Mouse (Mus musculus) lung, postnatal 14 days (tissue): ENCODE data around the gene Alb.
A peak's percentile ranks its signal among the peaks of the same experiment; 100 is the strongest.

Experiments used
- DNase-seq: peaks from one replicate; pipeline ENCODE4 v3.0.0; 2021

The Alb gene

GRCm38 (mm10) chr5:90460619-90461018 lies at the start of gene Alb:
Gene Alb (plus strand): TSS chr5:90460897.
- DNase-seq, result no peak

- no peak for DNase-seq
Observed at GRCm38 (mm10) chr5:90414142-90414924, 46.4 kb upstream of the Alb start.

- no peak for DNase-seq
Observed at GRCm38 (mm10) chr5:90414925-90415295, 45.8 kb upstream of the Alb start.

- DNase-seq, result no peak
Observed at GRCm38 (mm10) chr5:90424625-90425024, 36.1 kb upstream of the Alb start.

DNA sequence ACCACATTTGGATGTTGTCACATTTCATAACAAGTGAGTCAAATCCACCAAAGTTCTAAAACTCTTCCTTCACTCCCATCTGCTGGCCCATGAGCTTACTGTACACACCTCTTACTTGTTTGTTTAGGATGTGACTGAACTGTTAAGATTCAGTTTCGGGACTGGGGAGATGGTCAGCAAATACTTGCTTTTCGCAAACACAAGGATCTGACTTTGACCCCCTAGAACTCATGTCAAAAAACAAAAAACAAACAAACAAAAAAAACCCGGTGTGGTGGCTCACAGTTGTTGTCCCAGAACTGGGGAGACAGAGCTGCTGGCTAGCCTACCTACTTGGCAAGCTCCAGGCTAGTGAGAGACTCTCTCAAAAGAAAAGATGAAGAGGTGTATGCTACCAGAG lies 35.5 kb upstream of the Alb start:
- no peak for DNase-seq

DNA sequence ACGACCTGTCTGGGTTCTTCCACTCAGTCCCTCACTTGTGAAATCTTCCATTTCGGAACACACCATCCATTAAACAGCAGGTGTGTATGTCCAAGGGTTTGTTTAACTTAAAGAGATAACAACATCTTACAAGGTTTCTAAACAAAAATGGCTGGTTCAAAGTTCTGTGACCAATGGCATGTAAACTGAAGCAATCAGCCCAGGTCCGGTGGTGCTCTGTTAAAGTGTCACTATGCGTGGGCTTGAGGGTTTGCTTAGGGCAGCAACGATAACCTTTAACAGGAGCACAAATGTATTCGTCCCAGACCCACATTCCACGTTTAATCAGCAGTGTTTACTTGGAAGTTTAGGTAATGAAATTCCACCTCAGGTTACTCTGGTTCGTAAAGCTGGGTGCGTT lies 29.6 kb upstream of the Alb start:
- no peak for DNase-seq

GRCm38 (mm10) chr5:90439157-90439556 lies 21.5 kb upstream of the Alb start:
- no peak for DNase-seq

GRCm38 (mm10) chr5:90447577-90447976 lies 13.1 kb upstream of the Alb start:
- DNase-seq, result no peak

DNA sequence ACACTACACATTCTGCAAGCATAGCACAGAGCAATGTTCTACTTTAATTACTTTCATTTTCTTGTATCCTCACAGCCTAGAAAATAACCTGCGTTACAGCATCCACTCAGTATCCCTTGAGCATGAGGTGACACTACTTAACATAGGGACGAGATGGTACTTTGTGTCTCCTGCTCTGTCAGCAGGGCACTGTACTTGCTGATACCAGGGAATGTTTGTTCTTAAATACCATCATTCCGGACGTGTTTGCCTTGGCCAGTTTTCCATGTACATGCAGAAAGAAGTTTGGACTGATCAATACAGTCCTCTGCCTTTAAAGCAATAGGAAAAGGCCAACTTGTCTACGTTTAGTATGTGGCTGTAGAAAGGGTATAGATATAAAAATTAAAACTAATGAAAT lies 10.7 kb upstream of the Alb start:
- no peak for DNase-seq

DNA sequence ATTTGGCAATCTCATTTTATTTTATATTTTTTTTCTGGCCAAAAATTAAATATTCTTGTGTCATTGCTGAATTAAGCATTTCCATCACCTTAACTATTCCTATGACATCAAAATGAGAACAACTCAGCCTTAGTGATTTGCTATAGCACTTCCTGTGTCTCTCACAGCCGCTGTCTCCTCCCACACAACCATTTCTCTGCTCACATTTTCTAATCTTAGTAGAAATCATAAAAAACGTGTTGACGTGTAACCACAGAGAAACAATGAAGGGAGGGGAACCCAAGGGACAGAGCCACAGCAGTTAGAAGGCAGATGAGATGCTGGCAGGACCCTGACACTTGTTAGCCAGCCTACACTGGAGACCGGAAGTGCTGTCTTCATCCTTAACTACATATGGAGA lies 8.0 kb upstream of the Alb start:
- DNase-seq, result no peak

GRCm38 (mm10) chr5:90457241-90457640 lies 3.5 kb upstream of the Alb start:
- DNase-seq, result no peak

DNA sequence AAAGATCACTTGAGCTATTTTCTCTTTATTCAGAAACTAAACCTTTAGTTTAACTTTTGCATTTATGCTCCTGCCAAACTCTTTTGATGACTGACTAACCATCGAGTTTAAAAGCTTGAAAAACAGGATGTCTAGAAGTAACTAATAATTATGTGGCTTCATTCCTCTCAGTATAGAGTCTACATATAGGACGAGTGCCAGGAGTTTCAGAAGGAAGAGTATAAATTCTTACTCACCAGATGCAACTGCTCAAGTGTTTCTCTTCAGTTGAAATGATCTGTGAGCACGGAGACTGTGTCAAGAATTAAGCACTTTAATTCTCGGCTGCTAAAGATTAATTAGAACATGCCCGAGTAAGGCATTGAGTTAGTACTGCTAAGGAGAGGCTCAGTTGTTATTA lies 2.0 kb upstream of the Alb start:
- no peak for DNase-seq

- DNase-seq, result no peak
Observed at GRCm38 (mm10) chr5:90466806-90467205, 6.1 kb downstream of the Alb start.

GRCm38 (mm10) chr5:90467245-90467644 lies 6.5 kb downstream of the Alb start:
- DNase-seq, result peak; percentile 1

DNA sequence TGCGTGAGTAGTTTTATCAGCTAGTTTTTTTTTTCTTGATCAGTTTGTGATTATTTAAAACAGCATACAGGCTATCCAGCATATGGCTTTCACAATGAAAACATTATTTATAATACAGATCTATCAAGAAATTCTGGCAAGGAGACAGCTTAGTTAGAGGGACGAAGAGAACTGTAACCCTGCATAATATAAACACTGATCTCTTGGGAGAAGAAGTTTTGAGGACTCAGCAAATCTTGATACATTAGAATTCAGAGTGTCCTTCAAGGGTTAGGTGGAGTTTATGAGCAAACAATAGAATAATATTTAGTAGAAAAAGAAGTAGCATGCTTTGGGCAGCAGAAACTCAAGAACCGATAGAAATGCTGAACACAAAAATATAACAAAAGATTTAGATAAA lies 10.1 kb downstream of the Alb start:
- DNase-seq, result no peak

- DNase-seq, result no peak
Observed at GRCm38 (mm10) chr5:90473902-90474301, 13.2 kb downstream of the Alb start.

GRCm38 (mm10) chr5:90474369-90474768 lies 13.7 kb downstream of the Alb start:
- DNase-seq, result no peak

- no peak for DNase-seq
Observed at GRCm38 (mm10) chr5:90476741-90477140, 16.0 kb downstream of the Alb start.

DNA sequence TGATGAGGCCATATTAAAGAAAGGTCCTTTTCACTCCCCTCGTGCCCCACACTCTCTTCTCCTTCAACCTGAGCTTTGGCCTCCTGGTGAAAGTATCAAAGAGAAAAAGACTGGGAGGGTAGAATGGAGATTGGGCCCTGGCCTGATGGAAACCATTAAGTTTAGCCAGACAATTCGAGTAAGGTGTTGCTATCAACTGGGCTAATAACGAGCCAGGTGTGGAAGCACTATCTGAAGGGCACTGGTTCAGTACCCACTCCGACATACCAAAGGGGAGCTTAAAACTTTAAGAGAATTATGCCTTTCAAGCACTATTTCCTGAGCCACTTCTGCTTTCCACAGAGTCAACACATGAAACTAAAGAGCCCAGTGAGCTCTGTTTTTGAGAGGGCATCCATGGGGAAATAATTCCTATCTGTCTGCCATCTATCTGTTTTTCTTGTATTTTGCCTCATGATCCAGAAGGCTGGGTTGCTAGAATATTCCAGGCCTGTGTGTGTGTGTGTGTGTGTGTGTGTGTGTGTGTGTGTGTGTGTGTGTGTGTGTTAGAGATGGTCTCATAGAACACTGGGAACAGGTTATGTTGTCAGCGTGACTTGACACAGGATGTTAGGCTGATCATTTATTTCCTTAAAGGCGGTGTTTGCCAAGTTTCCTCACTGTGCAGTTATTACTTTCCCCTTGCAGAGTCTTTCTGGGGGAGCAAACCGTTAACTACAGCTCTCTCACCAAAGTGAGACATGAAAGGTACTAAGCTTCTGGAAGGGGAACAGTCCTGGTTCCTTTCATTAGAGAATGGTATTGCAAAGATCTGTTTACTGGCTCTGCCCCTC lies 16.8 kb downstream of the Alb start:
- no peak for DNase-seq

- DNase-seq, result no peak
Observed at GRCm38 (mm10) chr5:90478886-90479285, 18.2 kb downstream of the Alb start.

DNA sequence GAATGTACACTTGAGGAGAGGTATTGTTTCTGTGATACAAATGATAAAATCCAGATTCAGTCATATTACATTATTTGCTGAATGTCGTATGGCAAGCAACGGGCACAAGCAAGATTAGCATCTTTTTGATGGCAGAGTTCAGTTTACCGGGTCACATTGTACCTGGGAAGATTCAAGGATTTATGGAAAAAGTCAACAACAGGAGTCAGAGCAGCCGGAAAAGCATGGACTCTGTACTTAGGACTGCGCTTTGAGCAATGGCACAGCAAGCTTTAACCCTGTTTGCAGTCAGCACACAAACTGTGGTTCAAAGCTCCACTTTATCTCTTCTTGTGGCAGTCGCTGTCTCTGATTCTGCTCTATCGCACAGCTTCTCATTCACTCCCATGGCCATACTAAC lies 24.9 kb downstream of the Alb start:
- no peak for DNase-seq

- no peak for DNase-seq
Observed at GRCm38 (mm10) chr5:90488323-90488722, 27.6 kb downstream of the Alb start.

DNA sequence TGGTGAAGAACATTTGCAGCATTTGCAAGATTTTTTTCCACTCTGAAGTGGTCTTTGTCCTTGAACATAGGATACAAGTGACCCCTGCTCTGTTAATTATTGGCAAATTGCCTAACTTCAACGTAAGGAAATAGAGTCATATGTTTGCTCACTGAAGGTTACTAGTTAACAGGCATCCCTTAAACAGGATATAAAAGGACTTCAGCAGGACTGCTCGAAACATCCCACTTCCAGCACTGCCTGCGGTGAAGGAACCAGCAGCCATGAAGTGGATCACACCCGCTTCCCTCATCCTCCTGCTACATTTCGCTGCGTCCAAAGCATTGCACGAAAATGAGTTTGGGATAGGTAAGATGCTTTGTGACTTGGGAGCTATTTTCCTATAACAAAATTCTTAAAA lies 29.8 kb downstream of the Alb start, which contains the start of gene Afp:
Gene Afp (plus strand): TSS at position 220 of the 400 bp plus-strand sequence.
- DNase-seq, result no peak

GRCm38 (mm10) chr5:90492440-90492839 lies 31.7 kb downstream of the Alb start:
- DNase-seq, result no peak
